11 mouse cellular contexts compared by ENCODE assay signal in genomic region chr19:3903648-3904362, GRCm38 (mm10). TPM values are rescaled to one million over a fixed set of nuclear protein-coding genes. Genes with fewer than 3 reads are reported as not detected.
DNase-seq lines count a peak whose midpoint lies in the region; ATAC-seq and TF ChIP-seq lines count a peak whose summit lies in the region.
"Had no signal": no experiment of that assay in that cellular context is flagged by ENCODE, and none has a peak within 500 bp of the region (broad histone marks: within the 10 kb centered on the region; RNA-seq: fewer than 3 reads in every experiment).

No protein-coding gene starts in this region.

- no peak for TF ChIP-seq CTCF in testis, adult 2 months (IDR thresholded peaks at IDR 0.05; ENCODE audit: control insufficient read depth, insufficient read depth, insufficient replicate concordance, low read depth, low read length)

- no peak overlapping the region for H3K27ac ChIP-seq in kidney, embryonic 14.5 days (ENCODE audit: low read depth, low read length)
- H3K27ac ChIP-seq in testis, adult 2 months (ENCODE audit: control insufficient read depth, insufficient read depth, low read depth, low read length) = no peak overlapping the region

- WGBS in kidney, embryonic 14.5 days = 67% methylated on average over 25 of the region's 25 CpGs

- H3K9me3 ChIP-seq in kidney, embryonic 14.5 days (ENCODE audit: control insufficient read depth, low read length) = no peaks in the 10 kb centered on the region

- no peak for TF ChIP-seq POLR2A in testis, adult 2 months (IDR thresholded peaks at IDR 0.05; ENCODE audit: control insufficient read depth, low read depth, low read length)

- no peak overlapping the region for H3K4me3 ChIP-seq in kidney, embryonic 14.5 days (ENCODE audit: low read length)
- H3K4me3 ChIP-seq in testis, adult 2 months (ENCODE audit: control insufficient read depth, low read depth, low read length) = peak overlapping the region; percentile 7

- peak overlapping the region; percentile 86; the same call in 1 of the 2 replicates for H3K4me2 ChIP-seq in kidney, embryonic 14.5 days (replicated peaks; ENCODE audit: low read depth, low read length)

- no peaks in the 10 kb centered on the region for H3K27me3 ChIP-seq in kidney, embryonic 14.5 days (ENCODE audit: control insufficient read depth, insufficient read depth, low read length)
- H3K27me3 ChIP-seq in testis, adult 2 months (ENCODE audit: control insufficient read depth, insufficient read depth, low read length) = no peaks in the 10 kb centered on the region

- H3K36me3 ChIP-seq in kidney, embryonic 14.5 days (ENCODE audit: control insufficient read depth, insufficient read depth, low read length) = peaks cover 43% of the 10 kb centered on the region
- H3K36me3 ChIP-seq in testis, adult 2 months (ENCODE audit: control insufficient read depth, insufficient read depth, low read length) = no peaks in the 10 kb centered on the region

- DNase-seq in kidney, adult 11 months = no peak
- DNase-seq in testis, postnatal 14 days (ENCODE audit: low spot score) = no peak
- DNase-seq in brain, adult 2 months (ENCODE audit: low read depth, low spot score) = peak; percentile 55
- DNase-seq in urinary bladder, adult 18-20 months (ENCODE audit: low spot score in 2 of 2) = no peak
- DNase-seq: cerebellum, postnatal 36 days; forebrain, postnatal 0 days; left cerebral cortex, postnatal 4 days had no signal

- ATAC-seq in kidney, embryonic 14.5 days (ENCODE audit: low FRiP score, low TSS enrichment) = no peak
- ATAC-seq in CD4-positive, CD25-positive, alpha-beta regulatory T cell, adult 4 months = no peak
- ATAC-seq: forebrain, postnatal 0 days; lung, postnatal 0 days had no signal

- H3K9ac ChIP-seq in kidney, embryonic 14.5 days (ENCODE audit: low read depth, low read length) = 0 out of 2 replicates have a peak overlapping the region, but pooled peaks have one; percentile 48
- H3K9ac ChIP-seq: forebrain, postnatal 0 days had no signal

- peaks cover 32% of the 10 kb centered on the region for H3K4me1 ChIP-seq in kidney, embryonic 14.5 days (ENCODE audit: control insufficient read depth, insufficient read depth, low read length)
- H3K4me1 ChIP-seq in testis, adult 2 months (ENCODE audit: control insufficient read depth, insufficient read depth, low read length) = peaks cover 32% of the 10 kb centered on the region

RNA-seq across cellular contexts. Expression of gene Tcirg1, which starts 3.1 kb away (rescaled TPM):
- 26.2 and 35.0 TPM in 2 replicates for polyA plus RNA-seq in kidney, embryonic 14.5 days (2014; fragmentation: Nextera tagmentation; extraction: Ambion mirVana)
- polyA plus RNA-seq in testis, adult 2 months (2012; rRNA removed) = 11.2 and 11.4 TPM in 2 replicates
- 100 to 1,000 TPM in 1 of 2 experiments, 10 to 100 TPM in 1; 51.3 to 100 TPM for polyA plus RNA-seq in CD4-positive, CD25-positive, alpha-beta regulatory T cell, adult 4 months (2017; shearing (Covaris generic))

RNA-seq across cellular contexts. Expression of gene Ndufs8, which starts 8.8 kb away (rescaled TPM):
- polyA plus RNA-seq in kidney, embryonic 14.5 days (2014; fragmentation: Nextera tagmentation; extraction: Ambion mirVana) = 397 and 412 TPM in 2 replicates
- polyA plus RNA-seq in testis, adult 2 months (2012; rRNA removed) = 69.9 and 91.3 TPM in 2 replicates
- polyA plus RNA-seq in CD4-positive, CD25-positive, alpha-beta regulatory T cell, adult 4 months (2017; shearing (Covaris generic)) = 100 to 1,000 TPM; 219 to 234 TPM

RNA-seq across cellular contexts. Expression of gene Aldh3b1, which starts 25.8 kb away (rescaled TPM):
- polyA plus RNA-seq in kidney, embryonic 14.5 days (2014; fragmentation: Nextera tagmentation; extraction: Ambion mirVana) = 2.8 and 3.0 TPM in 2 replicates
- polyA plus RNA-seq in testis, adult 2 months (2012; rRNA removed) = 48.2 and 52.4 TPM in 2 replicates
- polyA plus RNA-seq in CD4-positive, CD25-positive, alpha-beta regulatory T cell, adult 4 months (2017; shearing (Covaris generic)) = under 1 TPM in 1 of 2 experiments, not detected in 1; 0.85 TPM

RNA-seq across cellular contexts. Expression of gene Unc93b1, which starts 31.2 kb away (rescaled TPM):
- polyA plus RNA-seq in kidney, embryonic 14.5 days (2014; fragmentation: Nextera tagmentation; extraction: Ambion mirVana) = 7.0 and 12.4 TPM in 2 replicates
- polyA plus RNA-seq in testis, adult 2 months (2012; rRNA removed) = 6.6 and 8.0 TPM in 2 replicates
- 10 to 100 TPM; 20.8 to 54.2 TPM for polyA plus RNA-seq in CD4-positive, CD25-positive, alpha-beta regulatory T cell, adult 4 months (2017; shearing (Covaris generic))

RNA-seq across cellular contexts. Expression of gene Chka, which starts 52.2 kb away (rescaled TPM):
- polyA plus RNA-seq in kidney, embryonic 14.5 days (2014; fragmentation: Nextera tagmentation; extraction: Ambion mirVana) = 46.8 and 62.6 TPM in 2 replicates
- polyA plus RNA-seq in testis, adult 2 months (2012; rRNA removed) = 85.7 and 90.2 TPM in 2 replicates
- polyA plus RNA-seq in CD4-positive, CD25-positive, alpha-beta regulatory T cell, adult 4 months (2017; shearing (Covaris generic)) = 1 to 10 TPM; 2.5 to 3.7 TPM

Comparison
In these comparisons a context has a peak if more than half of its experiments do, and no peak if none do; other contexts are left out.
1. RNA of gene Aldh3b1, which starts 25.8 kb away (polyA plus RNA-seq): 48.2 to 52.4 TPM in testis, adult 2 months; 2.8 to 3.0 TPM in kidney, embryonic 14.5 days and 0.85 TPM in CD4-positive, CD25-positive, alpha-beta regulatory T cell, adult 4 months; every median in the first group is over 10 times any median in the second.